Mouse (Mus musculus): ENCODE data around the gene Oaz1.
"Not testable (repeated sequence)": the region's sequence is repeated elsewhere in the genome, so short reads cannot be mapped to it uniquely, and the experiment has no call there.

Oaz1 gene

GRCm38 (mm10) chr10:80802996-80803395, 23.5 kb upstream of the Oaz1 start:
- no peak for DNase-seq (ENCODE audit: low spot score)

- no peak for DNase-seq (ENCODE audit: low spot score)
These were observed 22.1 kb upstream of the Oaz1 start for GRCm38 (mm10) chr10:80804340-80804739.

DNA sequence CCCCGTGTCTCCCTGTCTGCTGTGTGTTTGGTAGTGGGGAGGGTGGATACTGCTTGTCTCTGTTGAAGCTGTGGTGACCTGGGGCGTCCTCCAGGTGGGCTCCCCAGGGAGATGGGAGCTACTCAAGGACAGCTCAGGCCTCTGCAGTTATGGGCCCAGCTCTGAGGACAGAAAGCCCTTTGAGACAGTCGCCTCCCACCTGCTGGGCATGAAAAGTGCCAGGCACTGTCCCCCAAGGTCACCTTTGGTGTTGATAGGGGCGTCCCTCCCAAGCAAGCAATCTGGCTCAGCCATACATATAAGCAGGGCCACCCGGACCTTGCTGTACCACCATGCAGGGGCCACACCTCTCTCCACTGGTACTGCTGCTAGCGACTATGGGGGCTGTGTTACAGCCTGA, 21.5 kb upstream of the Oaz1 start, which contains the start of gene Amh:
Gene Amh, plus strand, starts transcription at position 328 of the 400 bp plus-strand sequence.
- DNase-seq (ENCODE audit: low spot score) = no peak

DNA sequence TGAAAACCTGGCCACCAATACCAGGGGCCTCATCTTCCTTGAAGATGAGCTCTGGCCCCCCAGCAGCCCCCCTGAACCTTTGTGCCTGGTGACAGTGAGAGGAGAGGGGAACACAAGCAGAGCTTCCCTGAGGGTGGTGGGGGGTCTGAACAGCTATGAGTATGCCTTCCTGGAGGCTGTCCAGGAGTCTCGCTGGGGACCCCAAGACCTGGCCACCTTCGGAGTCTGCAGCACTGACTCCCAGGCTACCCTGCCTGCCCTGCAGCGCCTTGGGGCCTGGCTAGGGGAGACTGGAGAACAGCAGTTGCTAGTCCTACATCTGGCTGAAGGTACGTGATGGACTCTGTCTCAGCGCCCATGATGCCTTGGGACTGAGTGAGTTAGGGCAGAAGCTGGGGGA, 21.1 kb upstream of the Oaz1 start:
- DNase-seq (ENCODE audit: low spot score) = no peak

DNA sequence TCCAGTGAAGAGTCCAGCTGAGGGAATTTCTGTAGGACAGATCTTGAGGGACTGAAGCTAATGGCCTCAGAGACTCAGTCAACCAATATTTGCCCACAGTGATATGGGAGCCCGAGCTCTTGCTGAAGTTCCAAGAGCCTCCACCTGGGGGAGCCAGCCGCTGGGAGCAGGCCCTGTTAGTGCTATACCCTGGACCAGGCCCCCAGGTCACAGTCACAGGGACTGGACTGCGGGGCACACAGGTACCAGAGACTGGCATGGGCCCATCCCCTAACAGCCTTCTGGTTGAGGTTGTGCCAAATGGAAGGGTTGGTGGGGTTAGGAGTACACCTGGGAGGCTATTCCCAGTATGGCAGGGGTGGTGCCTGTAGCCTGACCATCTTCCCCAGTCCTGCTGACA, 20.5 kb upstream of the Oaz1 start:
- DNase-seq (ENCODE audit: low spot score) = peak; percentile 72

GRCm38 (mm10) chr10:80806341-80807056, 20.0 kb upstream of the Oaz1 start:
- DNase-seq (ENCODE audit: low spot score) = no peak

DNA sequence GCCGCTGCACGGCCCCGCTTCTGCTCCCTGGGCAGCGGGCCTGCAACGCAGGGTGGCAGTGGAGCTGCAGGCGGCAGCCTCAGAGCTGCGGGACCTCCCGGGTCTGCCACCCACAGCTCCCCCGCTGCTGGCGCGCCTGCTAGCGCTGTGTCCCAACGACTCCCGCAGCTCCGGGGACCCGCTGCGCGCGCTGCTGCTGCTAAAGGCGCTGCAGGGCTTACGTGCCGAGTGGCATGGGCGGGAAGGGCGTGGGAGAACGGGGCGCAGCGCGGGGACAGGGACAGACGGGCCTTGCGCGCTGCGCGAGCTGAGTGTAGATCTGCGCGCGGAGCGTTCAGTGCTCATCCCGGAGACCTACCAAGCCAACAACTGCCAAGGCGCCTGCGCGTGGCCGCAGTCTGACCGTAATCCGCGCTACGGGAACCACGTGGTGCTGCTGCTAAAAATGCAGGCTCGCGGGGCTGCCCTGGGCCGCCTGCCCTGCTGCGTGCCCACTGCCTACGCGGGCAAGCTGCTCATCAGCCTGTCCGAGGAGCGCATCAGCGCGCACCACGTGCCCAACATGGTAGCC, 19.3 kb upstream of the Oaz1 start:
- no peak for DNase-seq (ENCODE audit: low spot score)

- no peak for DNase-seq (ENCODE audit: low spot score)
These were observed 18.1 kb upstream of the Oaz1 start for GRCm38 (mm10) chr10:80808099-80808984.

DNA sequence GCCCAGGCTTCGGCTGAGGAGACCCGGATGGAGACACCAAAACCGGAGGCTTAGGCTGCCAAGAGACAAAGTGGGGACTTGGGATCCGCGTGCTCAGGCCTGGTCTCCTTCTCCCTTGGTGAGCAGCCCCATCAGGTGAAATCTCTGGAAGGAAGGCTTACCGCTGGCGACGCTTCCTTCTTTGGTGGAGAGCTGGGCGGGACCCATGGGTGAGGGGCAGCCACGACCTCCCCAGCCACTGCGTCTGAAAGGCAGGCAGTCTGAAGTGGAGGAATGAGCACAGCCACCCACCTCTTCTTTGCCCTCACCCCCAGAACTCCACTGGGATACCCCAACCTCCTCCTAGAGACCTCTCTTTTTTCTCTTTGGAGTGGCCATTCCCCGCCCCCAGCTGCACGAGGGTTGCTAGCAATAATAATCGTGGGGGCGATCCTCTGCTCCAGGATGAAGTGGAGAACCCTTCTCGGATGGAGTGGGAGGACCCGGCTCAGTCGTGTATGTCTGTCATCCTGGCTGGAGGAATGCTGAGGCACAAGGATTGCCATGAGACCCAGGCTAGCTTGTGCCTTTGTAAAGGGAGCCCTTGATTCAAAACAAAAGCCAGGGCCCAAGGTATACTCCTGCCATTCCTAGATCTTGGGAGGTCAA, 17.3 kb upstream of the Oaz1 start:
- no peak for DNase-seq (ENCODE audit: low spot score)

DNA sequence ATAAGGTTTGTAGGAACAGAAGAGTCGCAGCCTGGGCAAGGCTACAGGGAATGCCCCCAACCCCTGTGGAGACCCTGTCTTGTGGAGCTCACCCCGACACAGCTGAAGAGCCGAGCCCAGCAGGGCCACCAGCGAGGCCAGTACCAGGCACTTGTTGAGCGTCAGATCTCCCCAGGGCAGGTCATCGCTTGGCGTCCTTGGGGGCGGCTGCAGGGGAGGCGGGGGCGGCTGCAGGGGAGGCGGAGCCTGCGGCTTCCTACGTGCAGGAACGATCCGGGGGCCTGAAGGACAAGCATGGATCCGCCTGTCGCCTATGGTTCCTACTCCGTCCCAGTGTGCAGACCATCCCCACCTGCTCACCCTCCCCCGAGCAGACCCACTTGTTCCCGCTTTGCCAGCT, 16.4 kb upstream of the Oaz1 start:
- DNase-seq (ENCODE audit: low spot score) = no peak

DNA sequence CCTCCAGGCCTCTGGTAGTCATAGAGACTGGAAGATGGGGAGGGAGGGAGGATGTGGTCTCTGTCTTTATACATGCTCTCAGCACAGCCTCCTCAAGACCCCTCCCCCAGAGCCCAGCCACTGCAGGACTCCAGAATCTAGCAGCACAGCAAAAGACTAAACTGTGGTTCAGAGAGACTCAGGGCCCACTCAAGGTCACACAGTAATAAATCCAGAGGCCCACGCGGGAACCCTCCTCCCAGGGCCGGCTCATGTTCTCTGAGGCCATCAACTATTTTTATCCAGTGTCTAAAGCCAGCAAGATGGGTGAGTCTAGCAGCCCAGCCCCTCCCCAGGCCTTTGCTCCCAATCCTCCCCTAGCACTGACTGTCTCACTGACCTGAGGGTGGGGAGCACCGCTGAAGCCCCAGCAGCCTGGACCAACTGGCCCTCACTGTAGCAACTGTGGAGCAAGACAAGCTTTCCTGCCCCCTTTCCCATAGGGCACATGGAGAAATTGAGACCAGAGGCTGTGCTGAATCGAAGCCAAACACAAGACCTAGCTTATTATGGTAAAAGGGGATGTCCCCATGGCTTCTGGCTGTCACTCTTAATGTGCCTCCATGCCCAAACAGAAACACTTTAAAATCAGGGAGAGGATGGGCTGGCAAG, 13.9 kb upstream of the Oaz1 start:
- no peak for DNase-seq (ENCODE audit: low spot score)

- DNase-seq (ENCODE audit: low spot score) = no peak
These were observed 13.1 kb upstream of the Oaz1 start, which contains the start of gene Jsrp1 for GRCm38 (mm10) chr10:80813366-80813765. TSS of gene Jsrp1 (minus strand) at chr10:80813498.

DNA sequence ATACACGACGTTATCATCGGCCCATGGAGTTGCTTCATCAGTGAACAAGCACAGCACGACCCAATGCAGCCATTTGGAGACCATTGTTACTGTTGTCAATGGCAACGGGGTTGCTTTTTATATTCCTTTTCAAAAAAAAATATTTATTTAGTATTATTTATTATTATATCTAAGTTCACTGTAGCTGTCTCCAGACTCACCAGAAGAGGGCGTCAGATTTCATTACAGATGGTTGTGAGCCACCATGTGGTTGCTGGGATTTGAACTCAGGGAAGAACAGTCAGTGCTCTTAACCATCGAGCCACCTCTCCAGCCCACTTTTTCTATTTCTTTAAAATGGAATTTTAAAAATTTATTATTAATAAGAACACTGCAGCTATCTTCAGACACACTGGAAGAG, 11.7 kb upstream of the Oaz1 start:
- DNase-seq (ENCODE audit: low spot score) = no peak

GRCm38 (mm10) chr10:80816303-80816702, 10.2 kb upstream of the Oaz1 start:
- not testable (repeated sequence) for DNase-seq (ENCODE audit: low spot score)

GRCm38 (mm10) chr10:80817164-80817563, 9.3 kb upstream of the Oaz1 start:
- no peak for DNase-seq (ENCODE audit: low spot score)

DNA sequence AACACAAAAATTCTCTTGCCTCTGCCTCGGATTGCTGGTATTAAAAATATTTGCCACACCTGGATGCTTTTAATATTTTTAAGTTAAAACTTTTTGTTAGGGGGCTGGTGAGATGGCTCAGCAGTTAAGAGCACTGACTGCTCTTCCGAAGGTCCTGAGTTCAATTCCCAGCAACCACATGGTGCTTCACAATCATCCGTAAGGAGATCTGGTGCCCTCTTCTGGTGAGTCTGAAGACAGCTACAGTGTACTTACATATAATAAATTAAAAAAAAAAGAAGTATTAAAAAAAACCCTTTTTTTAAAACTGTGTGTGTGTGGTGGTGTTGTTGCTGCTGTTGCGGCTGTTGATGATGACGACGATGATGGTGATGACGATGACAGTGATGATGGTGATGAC, 8.5 kb upstream of the Oaz1 start:
- DNase-seq (ENCODE audit: low spot score) = not testable (repeated sequence)

- DNase-seq (ENCODE audit: low spot score) = peak; percentile 61
These were observed 7.7 kb upstream of the Oaz1 start for GRCm38 (mm10) chr10:80818599-80819281.

DNA sequence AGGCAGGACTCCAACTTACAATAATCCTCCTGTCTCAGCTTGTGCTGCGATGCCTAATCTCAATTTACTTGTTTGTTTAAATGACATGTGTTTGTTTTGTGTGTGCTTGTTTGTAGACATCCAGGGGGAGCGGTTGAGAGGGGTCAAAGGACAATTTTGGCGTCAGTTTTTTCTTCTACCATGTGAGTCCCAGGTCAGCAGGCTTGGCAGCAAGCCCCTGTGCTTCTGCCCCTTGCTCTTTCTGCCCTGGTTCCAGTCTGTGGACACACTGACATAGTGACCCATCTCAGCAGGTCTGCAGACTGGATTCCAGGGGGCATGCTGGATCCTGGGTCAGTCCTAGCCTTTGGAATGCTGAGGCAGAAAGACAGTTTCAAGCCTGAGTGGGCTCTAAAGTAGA, 7.0 kb upstream of the Oaz1 start:
- DNase-seq (ENCODE audit: low spot score) = no peak

DNA sequence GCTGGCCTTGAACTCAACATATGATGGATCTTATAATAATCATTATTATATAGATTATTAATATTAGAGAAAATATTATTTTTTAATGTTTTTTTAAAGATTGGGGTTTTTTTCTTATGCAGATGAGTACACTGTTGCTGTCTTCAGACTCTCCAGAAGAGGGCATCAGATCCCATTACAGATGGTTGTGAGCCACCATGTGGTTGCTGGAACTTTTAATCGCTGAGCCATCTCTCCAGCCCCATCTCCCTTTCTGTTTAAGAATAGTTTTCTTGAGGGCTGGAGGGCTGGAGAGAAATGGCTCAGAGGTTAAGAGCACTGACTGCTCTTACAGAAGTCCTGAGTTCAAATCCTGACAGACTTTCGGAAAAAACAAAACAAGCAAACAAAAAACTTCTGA, 4.5 kb upstream of the Oaz1 start:
- DNase-seq (ENCODE audit: low spot score) = no peak

DNA sequence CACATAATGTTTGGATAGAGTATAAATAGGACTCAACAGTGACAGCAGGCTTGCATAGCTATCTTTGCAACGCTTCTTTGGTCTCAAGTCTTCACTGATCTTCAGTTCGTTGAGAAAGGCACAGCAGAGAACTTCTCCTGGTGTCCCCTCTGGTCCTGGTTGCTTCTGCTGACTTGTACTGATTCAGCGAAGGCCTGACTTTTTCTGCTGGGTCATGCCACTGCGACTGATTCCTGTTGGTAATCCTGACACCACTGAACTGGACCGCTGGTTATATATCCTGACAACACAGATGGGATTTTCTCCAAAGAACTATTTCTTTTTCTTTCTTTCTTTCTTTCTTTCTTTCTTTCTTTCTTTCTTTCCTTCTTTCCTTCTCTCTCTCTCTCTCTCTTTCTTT, 3.9 kb upstream of the Oaz1 start:
- DNase-seq (ENCODE audit: low spot score) = no peak

DNA sequence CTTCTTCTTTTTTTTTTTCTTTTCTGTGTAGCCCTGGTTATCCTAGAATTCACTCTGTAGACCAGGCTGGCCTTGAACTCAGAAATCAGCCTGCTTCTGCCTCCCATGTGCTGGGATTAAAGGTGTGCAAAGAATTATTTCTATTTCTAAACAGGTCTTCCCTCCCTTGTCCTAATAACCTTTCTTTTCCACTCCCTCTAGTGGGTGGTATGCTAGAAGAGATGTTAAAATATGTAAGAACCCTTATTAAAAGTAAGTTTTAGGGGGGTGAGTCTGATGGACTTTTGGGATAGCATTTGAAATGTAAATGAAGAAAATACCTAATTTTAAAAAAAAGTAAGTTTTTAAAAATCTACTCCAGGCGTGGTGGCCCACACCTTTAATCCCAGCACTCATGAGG, 3.1 kb upstream of the Oaz1 start:
- no peak for DNase-seq (ENCODE audit: low spot score)
